Mouse (Mus musculus): Measurements from ENCODE around the gene Fbxo48. TPM values are rescaled to one million over a fixed set of nuclear protein-coding genes. Genes with fewer than 3 reads are reported as not detected.

Fbxo48 gene
- polyA plus RNA-seq, 1 experiment from 2014 or later = 0.60 TPM

DNA sequence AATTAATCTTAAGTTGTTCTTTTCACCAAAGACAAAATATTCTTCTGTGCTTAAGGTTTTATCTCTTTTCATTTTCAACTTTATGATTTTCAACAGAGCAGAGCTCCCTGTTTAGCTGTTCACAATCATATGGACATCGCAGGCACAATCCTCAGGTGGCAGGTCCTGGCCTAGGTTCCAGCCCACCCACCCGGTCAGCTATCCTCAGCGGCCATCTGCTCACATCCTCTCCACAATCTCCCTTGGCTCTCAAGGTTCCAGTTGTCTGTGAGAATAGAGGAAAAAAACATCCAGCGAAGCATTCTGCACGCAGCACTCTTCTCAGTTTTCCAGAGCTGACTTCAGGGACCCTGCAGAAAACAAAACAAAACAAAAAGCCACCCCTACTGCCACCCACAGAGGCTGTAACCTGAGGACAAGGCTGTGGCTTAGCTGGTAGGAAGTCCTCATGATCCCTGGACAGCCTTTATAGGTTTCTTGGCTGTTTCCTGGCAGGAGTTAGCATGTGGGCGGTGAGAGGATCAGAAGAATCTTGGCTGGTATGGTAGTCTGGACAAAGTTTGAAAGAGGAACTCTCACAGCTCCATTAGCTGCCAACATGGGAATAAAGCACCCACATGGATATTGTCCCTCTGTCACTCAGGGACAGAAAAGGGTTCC lies 15.5 kb upstream of the Fbxo48 start:
- WGBS = 79% methylated on average over 6 of the region's 6 CpGs
- H3K9ac ChIP-seq (replicated peaks; ENCODE audit: low read depth, low read length) = no peak overlapping the region
- no peak overlapping the region for H3K27ac ChIP-seq (ENCODE audit: low read depth, low read length)
- no peaks in the 10 kb centered on the region for H3K36me3 ChIP-seq (ENCODE audit: control insufficient read depth, insufficient read depth, low read length)
- H3K27me3 ChIP-seq (ENCODE audit: control insufficient read depth, insufficient read depth, low read length) = no peaks in the 10 kb centered on the region
- no peaks in the 10 kb centered on the region for H3K9me3 ChIP-seq (ENCODE audit: control insufficient read depth, low read length)
- no peak overlapping the region for H3K4me3 ChIP-seq (ENCODE audit: low read depth, low read length)
- ATAC-seq (ENCODE audit: low read depth) = no peak
- H3K4me1 ChIP-seq (ENCODE audit: control insufficient read depth, insufficient read depth, low read length) = no peaks in the 10 kb centered on the region
- H3K4me2 ChIP-seq (ENCODE audit: low read depth, low read length) = no peak overlapping the region

DNA sequence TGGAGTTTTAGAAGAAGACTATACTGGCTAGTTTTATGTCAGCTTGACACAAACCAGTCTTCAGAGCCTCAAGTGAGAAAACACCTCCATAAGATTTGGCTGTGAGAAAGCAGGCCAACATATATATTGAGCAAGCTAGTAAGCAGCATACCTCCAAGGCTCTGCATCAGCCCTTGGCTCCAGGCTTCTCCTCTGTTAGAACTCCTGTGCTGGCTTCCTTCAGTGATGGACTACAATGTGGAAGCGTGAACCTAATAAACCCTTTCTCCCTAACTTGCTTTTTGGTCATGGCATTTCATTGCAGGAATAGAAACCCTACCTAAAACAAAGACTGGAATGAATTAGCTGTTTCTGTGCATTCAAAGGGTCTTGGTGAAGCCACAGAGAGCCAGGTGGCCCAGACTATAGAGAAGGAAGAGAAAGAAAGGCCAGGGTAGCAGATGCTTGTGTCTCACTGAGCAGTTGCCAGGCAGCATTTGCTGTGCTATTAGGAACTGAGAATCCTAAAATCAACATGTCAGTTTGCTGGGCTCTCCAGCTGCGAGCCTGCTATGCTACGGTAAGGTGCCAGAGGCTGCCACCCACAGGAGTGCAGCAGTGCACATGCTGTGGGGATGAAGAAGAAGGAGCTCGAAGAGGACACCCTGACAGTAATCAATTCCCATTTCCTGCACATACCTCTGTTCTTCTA lies 9.9 kb upstream of the Fbxo48 start:
- WGBS = 26% methylated on average over 4 of the region's 4 CpGs
- Histone ChIP-seq H3K9me3 (ENCODE audit: control insufficient read depth, low read length) (no peaks in the 10 kb centered on the region), H3K27ac (ENCODE audit: low read depth, low read length) (peak overlapping the region; percentile 22), H3K36me3 (ENCODE audit: control insufficient read depth, insufficient read depth, low read length) (no peaks in the 10 kb centered on the region), H3K4me3 (ENCODE audit: low read depth, low read length) (no peak overlapping the region), H3K4me2 (ENCODE audit: low read depth, low read length) (no peak overlapping the region), H3K9ac (replicated peaks; ENCODE audit: low read depth, low read length) (no peak overlapping the region), H3K27me3 (ENCODE audit: control insufficient read depth, insufficient read depth, low read length) (no peaks in the 10 kb centered on the region), H3K4me1 (ENCODE audit: control insufficient read depth, insufficient read depth, low read length) (peaks cover 6% of the 10 kb centered on the region; the same call in 1 of the 2 replicates)
- peak; percentile 83; the same call in 1 of the 2 replicates for ATAC-seq (ENCODE audit: low read depth)

DNA sequence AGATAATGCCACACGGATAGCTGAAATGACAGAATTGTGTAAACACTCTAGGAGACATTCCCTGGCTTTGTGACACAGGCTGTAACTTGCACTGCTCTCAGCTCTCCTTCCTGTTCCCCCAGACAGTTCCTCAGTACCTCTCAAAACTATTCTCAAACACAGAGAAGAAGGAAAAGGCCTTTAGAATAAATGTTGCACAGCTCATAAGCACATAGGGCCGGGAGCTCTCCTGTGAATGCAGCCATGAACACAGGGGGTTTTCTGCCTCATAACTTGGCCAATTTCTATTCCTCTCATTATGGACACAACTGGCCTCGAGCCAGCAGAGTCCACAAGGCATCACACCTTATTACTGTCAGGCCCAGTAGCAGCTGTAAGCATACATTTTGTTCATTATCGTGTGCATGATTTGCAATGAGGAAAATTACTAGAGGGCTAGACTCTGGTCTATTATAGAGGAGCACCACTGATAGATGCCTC lies 9.2 kb upstream of the Fbxo48 start:
- peak; percentile 72; the same call in 1 of the 2 replicates for ATAC-seq (ENCODE audit: low read depth)
- Histone ChIP-seq H3K36me3 (ENCODE audit: control insufficient read depth, insufficient read depth, low read length) (no peaks in the 10 kb centered on the region), H3K27me3 (ENCODE audit: control insufficient read depth, insufficient read depth, low read length) (no peaks in the 10 kb centered on the region), H3K9me3 (ENCODE audit: control insufficient read depth, low read length) (no peaks in the 10 kb centered on the region), H3K4me3 (ENCODE audit: low read depth, low read length) (no peak overlapping the region), H3K4me2 (ENCODE audit: low read depth, low read length) (no peak overlapping the region), H3K9ac (replicated peaks; ENCODE audit: low read depth, low read length) (no peak overlapping the region), H3K4me1 (ENCODE audit: control insufficient read depth, insufficient read depth, low read length) (peaks cover 6% of the 10 kb centered on the region; the same call in 1 of the 2 replicates), H3K27ac (ENCODE audit: low read depth, low read length) (peak overlapping the region; percentile 22)
- WGBS = 48% methylated on average over 4 of the region's 4 CpGs

DNA sequence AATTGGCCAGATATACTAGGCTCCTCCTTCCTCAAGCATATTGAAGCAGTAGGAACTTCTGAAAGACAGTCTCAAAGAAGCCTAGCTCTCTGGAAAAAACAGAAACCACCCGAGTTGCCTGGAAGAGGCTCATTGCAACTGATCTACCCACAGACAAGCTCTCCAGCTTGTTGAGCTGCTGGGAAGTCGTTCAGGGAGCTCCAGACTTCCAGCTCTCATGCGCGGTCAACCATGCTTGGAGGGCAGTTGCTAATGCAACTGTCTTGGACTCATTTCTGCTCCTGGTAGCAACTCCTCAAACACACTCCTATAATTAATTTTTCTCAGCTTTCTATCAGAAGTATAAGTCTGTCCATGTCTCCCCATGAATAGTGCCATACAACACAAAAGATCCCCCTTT lies 8.2 kb upstream of the Fbxo48 start:
- H3K9ac ChIP-seq (replicated peaks; ENCODE audit: low read depth, low read length) = no peak overlapping the region
- H3K4me3 ChIP-seq (ENCODE audit: low read depth, low read length) = no peak overlapping the region
- H3K27me3 ChIP-seq (ENCODE audit: control insufficient read depth, insufficient read depth, low read length) = no peaks in the 10 kb centered on the region
- no peak overlapping the region for H3K4me2 ChIP-seq (ENCODE audit: low read depth, low read length)
- H3K4me1 ChIP-seq (ENCODE audit: control insufficient read depth, insufficient read depth, low read length) = peaks cover 6% of the 10 kb centered on the region; the same call in 1 of the 2 replicates
- WGBS = 86% methylated on average over 4 of the region's 4 CpGs
- no peak overlapping the region for H3K27ac ChIP-seq (ENCODE audit: low read depth, low read length)
- no peaks in the 10 kb centered on the region for H3K9me3 ChIP-seq (ENCODE audit: control insufficient read depth, low read length)
- no peak for ATAC-seq (ENCODE audit: low read depth)
- H3K36me3 ChIP-seq (ENCODE audit: control insufficient read depth, insufficient read depth, low read length) = no peaks in the 10 kb centered on the region

DNA sequence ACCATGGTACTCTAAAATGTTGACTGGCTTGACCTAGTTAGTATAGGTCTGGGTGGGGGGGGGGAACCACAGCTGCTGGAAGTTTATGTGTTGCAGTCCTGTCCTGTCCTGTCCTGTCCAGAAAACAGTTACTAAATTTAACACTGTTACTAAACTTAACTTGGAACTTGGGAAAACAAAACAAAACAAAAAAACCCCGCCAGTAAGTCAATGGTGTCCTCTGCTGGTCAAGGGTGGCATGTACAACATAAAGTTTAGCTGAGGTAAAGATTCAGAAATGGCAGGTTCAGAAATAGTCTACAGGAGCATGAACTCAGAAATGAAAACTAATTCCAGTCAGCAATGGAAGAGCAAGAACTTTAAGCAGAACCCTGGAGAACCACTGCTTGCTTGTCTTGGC lies 2.4 kb upstream of the Fbxo48 start:
- H3K4me3 ChIP-seq (ENCODE audit: low read depth, low read length) = no peak overlapping the region
- H3K9me3 ChIP-seq (ENCODE audit: control insufficient read depth, low read length) = no peaks in the 10 kb centered on the region
- no peak overlapping the region for H3K4me2 ChIP-seq (ENCODE audit: low read depth, low read length)
- H3K27me3 ChIP-seq (ENCODE audit: control insufficient read depth, insufficient read depth, low read length) = no peaks in the 10 kb centered on the region
- WGBS = 40% methylated on average over 1 of the region's 1 CpGs
- no peak for ATAC-seq (ENCODE audit: low read depth)
- H3K4me1 ChIP-seq (ENCODE audit: control insufficient read depth, insufficient read depth, low read length) = no peaks in the 10 kb centered on the region
- H3K36me3 ChIP-seq (ENCODE audit: control insufficient read depth, insufficient read depth, low read length) = no peaks in the 10 kb centered on the region
- H3K9ac ChIP-seq (replicated peaks; ENCODE audit: low read depth, low read length) = no peak overlapping the region
- no peak overlapping the region for H3K27ac ChIP-seq (ENCODE audit: low read depth, low read length)

DNA sequence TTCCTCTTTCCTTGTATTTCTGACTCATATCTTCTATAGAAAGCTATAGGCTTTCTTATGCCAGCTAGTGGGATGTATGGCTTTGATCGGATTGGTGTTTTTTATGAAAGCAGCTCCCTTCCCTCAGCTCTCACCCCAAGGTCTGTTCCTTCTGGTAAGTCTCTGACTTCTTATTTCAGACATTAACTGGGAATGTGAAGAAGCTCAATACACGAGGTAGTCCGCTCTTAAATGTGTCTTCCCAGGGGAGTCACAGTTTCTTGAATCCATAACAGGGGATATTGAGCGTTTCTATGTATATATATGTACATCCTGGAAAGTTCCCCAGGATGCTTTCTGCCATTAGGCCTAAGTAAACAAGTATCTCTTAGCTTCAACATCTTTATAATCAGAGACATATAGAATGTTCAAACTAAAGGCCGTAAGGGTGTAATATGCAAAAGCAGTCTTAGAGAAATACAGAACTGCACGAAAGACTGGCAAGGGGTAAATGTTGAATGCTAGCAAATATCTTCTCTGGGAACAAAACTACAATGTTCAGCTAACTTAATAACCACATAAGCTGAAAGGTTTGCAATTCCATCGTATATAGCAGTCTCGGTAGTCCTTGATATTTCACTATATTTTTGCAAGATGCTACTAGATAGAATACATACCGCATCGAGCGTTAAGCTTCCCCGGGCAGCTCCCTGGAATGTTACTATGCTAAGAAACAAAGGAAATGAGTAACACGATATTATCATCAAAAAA lies 774 bp upstream of the Fbxo48 start:
- ATAC-seq (ENCODE audit: low read depth) = no peak
- no peaks in the 10 kb centered on the region for H3K36me3 ChIP-seq (ENCODE audit: control insufficient read depth, insufficient read depth, low read length)
- peak overlapping the region; percentile 61 for H3K4me3 ChIP-seq (ENCODE audit: low read depth, low read length)

DNA sequence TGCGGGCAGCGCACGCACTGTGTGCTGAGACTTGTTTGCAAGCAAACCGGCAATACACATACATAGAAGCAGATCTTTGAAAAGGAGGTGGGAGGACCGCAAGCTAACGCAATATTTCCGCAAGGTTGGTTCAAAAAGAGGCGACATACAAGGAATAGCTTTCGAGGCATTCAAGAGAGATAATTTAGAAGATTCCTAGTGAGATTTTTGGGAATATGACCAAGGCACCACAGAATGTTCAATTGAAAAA lies 511 bp downstream of the Fbxo48 start:
- ATAC-seq (ENCODE audit: low read depth) = no peak
- no peaks in the 10 kb centered on the region for H3K9me3 ChIP-seq (ENCODE audit: control insufficient read depth, low read length)

More for the DNA sequence above, 774 bp upstream of the Fbxo48 start:
- Histone ChIP-seq H3K27ac (ENCODE audit: low read depth, low read length) (no peak overlapping the region), H3K4me1 (ENCODE audit: control insufficient read depth, insufficient read depth, low read length) (no peaks in the 10 kb centered on the region), H3K4me2 (ENCODE audit: low read depth, low read length) (peak overlapping the region; percentile 63), H3K9ac (replicated peaks; ENCODE audit: low read depth, low read length) (no peak overlapping the region; the same call in 1 of the 2 replicates), H3K27me3 (ENCODE audit: control insufficient read depth, insufficient read depth, low read length) (no peaks in the 10 kb centered on the region), H3K9me3 (ENCODE audit: control insufficient read depth, low read length) (no peaks in the 10 kb centered on the region)
- 54% methylated on average over 13 of the region's 13 CpGs for WGBS

DNA sequence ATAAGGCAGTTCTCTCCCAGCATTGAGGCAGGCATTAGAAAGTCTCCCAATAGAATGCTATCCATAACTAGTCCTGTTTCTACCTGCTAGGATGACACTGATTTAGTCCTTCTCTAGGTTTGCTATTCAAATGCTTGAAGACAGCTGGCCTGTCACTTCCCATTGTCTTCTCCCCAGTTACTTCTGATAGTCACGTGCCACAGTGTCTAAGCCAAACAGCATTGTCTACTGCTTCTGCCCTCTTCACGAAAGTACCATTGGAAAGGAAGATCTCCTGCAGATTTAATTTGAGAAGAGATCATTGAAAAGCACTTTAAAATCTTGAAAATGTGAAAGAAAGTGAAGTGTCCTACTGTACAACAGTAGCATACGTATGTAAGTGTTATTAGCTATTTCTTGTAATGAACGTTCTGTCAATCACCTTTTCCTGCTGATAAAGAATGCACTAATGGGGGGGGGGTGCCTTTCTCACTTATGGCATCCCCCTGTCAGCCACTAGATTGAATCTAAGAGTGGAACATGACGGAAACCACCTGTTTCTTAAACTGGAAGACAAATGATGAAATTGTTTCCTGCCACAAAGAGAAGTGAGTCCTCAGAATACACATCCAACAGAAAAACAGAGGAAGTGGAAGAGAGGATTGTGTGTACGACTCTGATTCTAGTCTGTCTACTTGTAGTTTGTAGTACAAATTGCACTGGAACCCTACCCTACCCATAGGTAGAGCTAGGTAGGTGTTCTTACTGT lies 5.1 kb downstream of the Fbxo48 start:
- Histone ChIP-seq H3K4me3 (ENCODE audit: low read depth, low read length) (no peak overlapping the region), H3K36me3 (ENCODE audit: control insufficient read depth, insufficient read depth, low read length) (no peaks in the 10 kb centered on the region), H3K27me3 (ENCODE audit: control insufficient read depth, insufficient read depth, low read length) (no peaks in the 10 kb centered on the region), H3K27ac (ENCODE audit: low read depth, low read length) (no peak overlapping the region), H3K9me3 (ENCODE audit: control insufficient read depth, low read length) (no peaks in the 10 kb centered on the region), H3K4me2 (ENCODE audit: low read depth, low read length) (no peak overlapping the region), H3K4me1 (ENCODE audit: control insufficient read depth, insufficient read depth, low read length) (no peaks in the 10 kb centered on the region), H3K9ac (replicated peaks; ENCODE audit: low read depth, low read length) (no peak overlapping the region)
- WGBS = 93% methylated on average over 6 of the region's 6 CpGs
- ATAC-seq (ENCODE audit: low read depth) = no peak

More for the DNA sequence above, 511 bp downstream of the Fbxo48 start:
- no peak overlapping the region for H3K27ac ChIP-seq (ENCODE audit: low read depth, low read length)
- no peaks in the 10 kb centered on the region for H3K27me3 ChIP-seq (ENCODE audit: control insufficient read depth, insufficient read depth, low read length)
- WGBS = 6% methylated on average over 9 of the region's 9 CpGs
- H3K9ac ChIP-seq (replicated peaks; ENCODE audit: low read depth, low read length) = peak overlapping the region; percentile 48
- H3K4me2 ChIP-seq (ENCODE audit: low read depth, low read length) = peak overlapping the region; percentile 63
- H3K36me3 ChIP-seq (ENCODE audit: control insufficient read depth, insufficient read depth, low read length) = no peaks in the 10 kb centered on the region
- no peaks in the 10 kb centered on the region for H3K4me1 ChIP-seq (ENCODE audit: control insufficient read depth, insufficient read depth, low read length)
- peak overlapping the region; percentile 61 for H3K4me3 ChIP-seq (ENCODE audit: low read depth, low read length)
